Mouse (Mus musculus) colon, adult 2 months (tissue): ENCODE measurements around the gene Stau1. TPM values are rescaled to one million over a fixed set of nuclear protein-coding genes. Genes with fewer than 3 reads are reported as not detected.

Experiments
- polyA plus RNA-seq: library from polyadenylated mRNA; depleted of rRNA; stranded (reverse); fragments of >200 nt; gene quantifications from 2 replicates; pipeline ENCODE4 v1.2.3, GENCODE M21; 2012; rRNA removed

Gene Stau1
- 13.8 and 14.8 TPM in 2 replicates for polyA plus RNA-seq

DNA sequence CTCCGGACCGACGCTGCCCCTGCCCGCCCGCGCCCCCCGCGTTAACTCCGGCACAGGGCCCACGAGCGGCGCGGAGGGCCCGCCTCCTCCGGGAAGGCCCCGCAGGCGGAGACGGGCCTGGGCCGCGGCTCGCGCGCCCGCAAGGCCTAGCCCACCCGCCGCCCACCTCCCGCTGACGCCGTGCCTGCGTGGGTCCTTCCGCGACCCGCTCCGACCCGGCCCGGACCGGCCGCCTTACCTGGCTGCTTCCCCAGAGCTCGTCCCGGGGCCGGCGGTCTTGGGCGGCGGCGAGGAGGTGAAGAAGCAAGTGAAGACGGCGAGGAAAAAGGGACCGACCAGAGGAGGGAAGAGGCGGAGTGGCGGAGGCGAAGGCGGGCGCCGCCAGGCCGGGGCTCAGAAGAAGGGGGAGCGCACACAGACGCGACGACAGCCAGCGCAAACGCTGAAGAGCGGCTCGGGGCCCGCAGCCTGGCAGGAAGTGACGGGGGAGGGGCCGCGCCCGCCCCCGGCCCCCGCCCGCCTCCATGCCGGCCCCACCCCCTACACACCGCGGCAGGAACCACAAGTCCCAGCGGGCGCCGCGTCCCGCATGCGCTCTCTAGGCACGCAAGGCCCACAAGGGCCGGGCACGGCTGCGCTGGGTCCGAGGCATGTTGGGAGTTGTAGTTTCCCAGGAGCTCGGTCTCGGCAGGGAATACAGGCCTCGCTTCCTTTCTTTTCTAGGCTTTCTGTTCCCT, at the start of gene Stau1:
Gene Stau1 (minus strand): TSS at position 504 of the 737 bp plus-strand sequence.

DNA sequence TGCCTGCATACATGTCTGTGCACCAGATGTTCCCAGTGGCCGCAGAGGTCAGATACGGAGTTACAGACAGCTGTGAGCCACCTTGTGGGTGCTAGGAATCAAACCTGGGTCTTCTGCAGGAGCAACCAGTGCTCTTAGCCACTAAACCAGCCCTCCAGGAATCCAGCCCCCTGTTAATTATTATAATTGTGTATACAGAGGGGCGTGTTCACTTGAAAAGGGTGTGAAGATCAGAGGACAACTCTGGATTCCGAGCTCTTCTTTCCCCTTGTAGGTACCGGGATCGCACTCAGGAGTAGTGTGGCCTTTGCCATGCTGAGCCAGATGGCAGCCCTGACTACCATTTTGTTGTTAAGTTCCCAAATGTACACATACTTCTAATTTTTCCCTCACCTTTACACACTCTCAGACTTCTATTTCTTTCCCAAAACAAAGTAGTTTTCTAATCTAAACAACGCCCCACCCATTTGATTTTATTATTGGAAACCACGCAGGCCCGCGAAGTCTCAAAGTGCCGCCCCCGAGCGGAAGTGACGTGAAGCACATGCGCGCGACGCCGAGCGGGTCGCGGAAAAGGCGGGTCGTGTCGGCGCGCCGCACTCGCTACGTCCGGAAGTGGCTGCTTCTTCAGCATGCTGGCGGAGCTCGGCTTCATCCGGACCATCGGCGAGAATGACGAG, 18.7 kb upstream of the Stau1 start, which contains the start of gene Ddx27:
Gene Ddx27 (plus strand): TSS at position 492 of the 680 bp plus-strand sequence.

DNA sequence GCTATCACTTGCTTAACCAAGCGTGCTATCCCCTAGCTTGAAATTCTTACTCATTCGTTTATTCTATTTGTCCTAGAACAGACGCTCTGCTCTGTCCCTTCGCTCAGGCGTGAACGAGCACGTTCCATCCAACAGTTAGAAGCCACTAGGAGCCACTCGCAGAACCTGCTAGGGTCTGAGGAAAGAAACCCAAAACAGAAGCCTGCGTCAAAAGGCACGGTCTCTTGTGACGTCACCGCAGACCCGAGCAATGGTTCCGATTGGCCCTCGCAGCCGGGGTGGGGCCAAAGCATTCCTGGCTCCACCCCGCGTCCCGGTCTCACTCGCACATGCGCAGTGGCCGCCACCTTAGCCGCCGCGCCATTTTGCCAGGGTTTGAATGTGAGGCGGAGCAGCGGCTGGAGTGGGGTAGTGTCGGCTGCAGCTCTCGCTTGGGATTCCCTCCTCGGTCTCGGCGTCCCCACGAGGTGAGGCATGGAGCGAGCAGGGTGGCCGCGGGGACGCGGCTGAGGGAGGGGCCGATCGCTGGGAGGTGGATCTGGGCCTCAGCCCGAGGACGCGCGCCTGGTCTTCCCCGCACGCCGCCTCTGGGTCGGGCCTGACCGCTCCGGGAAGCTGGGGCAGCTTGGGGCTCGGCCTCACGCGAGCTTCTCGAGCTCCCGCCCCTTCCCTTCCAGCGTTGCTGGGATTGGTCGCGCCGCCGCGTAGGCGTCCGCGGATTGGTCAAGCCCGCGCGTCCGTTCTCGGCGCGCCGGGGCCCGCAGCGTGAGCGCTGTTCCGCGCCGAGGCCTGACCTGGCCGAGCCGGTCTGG, 90.2 kb downstream of the Stau1 start, which contains the start of gene Cse1l:
Gene Cse1l (plus strand): TSS at position 330 of the 812 bp plus-strand sequence.

Other genes starting within 250 kb of the Stau1 start
- gene Trp53rkb, start 203.8 kb downstream of the Stau1 start, polyA plus RNA-seq, result 3.5 and 4.5 TPM in 2 replicates
- gene Arfgef2, start 190.7 kb downstream of the Stau1 start, polyA plus RNA-seq, result 16.2 and 16.3 TPM in 2 replicates
- 5.2 and 7.2 TPM in 2 replicates for gene Cse1l, start 90.3 kb downstream of the Stau1 start, polyA plus RNA-seq
- 17.6 and 20.6 TPM in 2 replicates for gene Ddx27, start 18.9 kb upstream of the Stau1 start, polyA plus RNA-seq
- 24.6 and 24.8 TPM in 2 replicates for gene Znfx1, start 66.7 kb upstream of the Stau1 start, polyA plus RNA-seq
- 3.9 and 4.4 TPM in 2 replicates for gene Kcnb1, start 193.9 kb upstream of the Stau1 start, polyA plus RNA-seq
- 23.1 and 25.8 TPM in 2 replicates for gene Ptgis, start 244.3 kb upstream of the Stau1 start, polyA plus RNA-seq